Mouse (Mus musculus): ENCODE data around the gene Rpl36. TPM values are rescaled to one million over a fixed set of nuclear protein-coding genes. Genes with fewer than 3 reads are reported as not detected.
"Not testable (repeated sequence)": the region's sequence is repeated elsewhere in the genome, so short reads cannot be mapped to it uniquely, and the experiment has no call there.

The Rpl36 gene
- polyA plus RNA-seq, 1 experiment from 2014 or later, result 1,414 TPM

DNA sequence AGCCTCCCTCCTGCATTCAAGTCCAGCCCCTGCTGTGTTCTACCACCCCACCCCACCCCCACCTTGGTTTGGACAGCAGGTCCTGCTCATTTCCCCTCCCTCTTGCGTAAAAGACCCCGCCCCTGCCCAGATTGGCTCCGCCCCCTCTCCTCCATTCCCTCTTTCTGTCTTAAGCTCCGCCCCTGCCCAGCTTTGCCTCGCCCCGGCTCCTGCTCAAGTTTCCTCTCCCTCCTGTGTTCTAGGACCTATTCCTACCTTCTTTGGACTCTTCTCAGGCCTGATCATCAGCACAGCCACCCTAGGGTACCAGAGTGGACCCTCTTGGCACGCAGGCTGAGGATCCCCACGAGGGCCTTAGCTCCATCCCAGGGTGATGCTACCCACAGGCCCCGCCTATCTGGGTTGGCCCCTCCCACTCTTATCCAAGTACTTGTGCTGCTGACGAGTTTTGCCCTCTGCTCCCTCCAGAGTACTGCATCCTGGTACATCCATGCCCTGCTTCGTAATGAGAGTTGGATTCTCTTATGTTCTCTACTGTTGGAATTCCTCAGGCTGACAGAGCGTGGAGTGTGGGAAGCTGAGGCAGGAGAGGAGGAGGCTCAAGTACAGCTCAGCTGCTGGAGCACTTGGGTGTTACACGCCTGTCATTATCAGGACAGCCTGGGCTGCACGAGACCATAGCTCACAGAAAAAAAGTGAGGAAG lies 1.2 kb upstream of the Rpl36 start:
- Histone ChIP-seq H3K36me3 (ENCODE audit: control insufficient read depth, insufficient read depth, low read length) (peaks cover 9% of the 10 kb centered on the region), H3K9me3 (replicated peaks; ENCODE audit: control insufficient read depth, low read length) (no peaks in the 10 kb centered on the region), H3K27me3 (ENCODE audit: control insufficient read depth, insufficient read depth, low read length) (no peaks in the 10 kb centered on the region), H3K4me3 (ENCODE audit: low read depth, low read length) (peak overlapping the region; percentile 21; the same call in 1 of the 2 replicates), H3K4me1 (ENCODE audit: control insufficient read depth, insufficient read depth, low read length) (peaks cover 31% of the 10 kb centered on the region), H3K4me2 (peak overlapping the region; percentile 40), H3K27ac (ENCODE audit: low read depth, low read length) (no peak overlapping the region), H3K9ac (ENCODE audit: low read depth, low read length) (no peak overlapping the region)
- 0 out of 2 replicates have a peak, but pooled peaks have one; percentile 8 for ATAC-seq (replicated peaks; ENCODE audit: insufficient number of reproducible peaks, low FRiP score, low TSS enrichment)
- 10% methylated on average over 14 of the region's 14 CpGs for WGBS (ENCODE audit: insufficient replicate concordance)

DNA sequence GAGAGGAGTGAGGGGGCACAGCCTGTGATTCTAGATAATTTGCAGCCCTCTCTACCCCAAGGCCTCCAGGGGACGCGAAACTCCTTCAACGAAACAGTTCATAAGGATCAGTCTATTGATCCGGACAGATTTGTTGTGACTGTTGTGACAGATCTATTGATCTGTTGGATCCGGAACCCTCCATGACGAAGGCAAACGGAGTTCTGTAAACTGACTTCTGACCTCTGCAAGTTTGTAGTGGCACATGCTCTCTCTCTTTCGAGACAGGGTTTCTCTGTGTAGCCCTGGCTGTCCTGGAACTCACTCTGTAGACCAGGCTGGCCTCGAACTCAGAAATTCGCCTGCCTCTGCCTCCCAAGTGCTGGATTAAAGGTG lies 664 bp upstream of the Rpl36 start:
- H3K9ac ChIP-seq (ENCODE audit: low read depth, low read length); ATAC-seq (replicated peaks; ENCODE audit: insufficient number of reproducible peaks, low FRiP score, low TSS enrichment); H3K27ac ChIP-seq (ENCODE audit: low read depth, low read length); H3K9me3 ChIP-seq (replicated peaks; ENCODE audit: control insufficient read depth, low read length); H3K27me3 ChIP-seq (ENCODE audit: control insufficient read depth, insufficient read depth, low read length); H3K4me2 ChIP-seq; H3K4me3 ChIP-seq (ENCODE audit: low read depth, low read length): not testable (repeated sequence)
- 68% methylated on average over 10 of the region's 10 CpGs for WGBS (ENCODE audit: insufficient replicate concordance)
- peaks cover 31% of the 10 kb centered on the region for H3K4me1 ChIP-seq (ENCODE audit: control insufficient read depth, insufficient read depth, low read length)
- peaks cover 11% of the 10 kb centered on the region for H3K36me3 ChIP-seq (ENCODE audit: control insufficient read depth, insufficient read depth, low read length)

DNA sequence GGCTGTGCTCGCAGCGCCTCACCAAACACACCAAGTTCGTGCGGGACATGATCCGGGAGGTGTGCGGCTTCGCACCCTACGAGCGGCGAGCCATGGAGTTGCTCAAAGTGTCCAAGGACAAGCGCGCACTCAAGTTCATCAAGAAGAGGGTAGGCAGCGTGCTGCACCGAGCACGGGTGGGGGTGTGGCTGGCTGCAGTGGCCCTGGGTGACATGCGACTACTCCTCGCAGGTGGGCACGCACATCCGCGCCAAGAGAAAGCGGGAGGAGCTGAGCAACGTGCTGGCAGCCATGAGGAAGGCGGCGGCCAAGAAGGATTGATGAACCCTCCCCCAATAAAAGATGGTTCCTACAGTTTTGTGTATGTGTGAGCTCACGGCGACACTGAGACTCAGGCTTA lies 677 bp downstream of the Rpl36 start:
- not testable (repeated sequence) for ATAC-seq (replicated peaks; ENCODE audit: insufficient number of reproducible peaks, low FRiP score, low TSS enrichment); H3K27me3 ChIP-seq (ENCODE audit: control insufficient read depth, insufficient read depth, low read length); H3K9me3 ChIP-seq (replicated peaks; ENCODE audit: control insufficient read depth, low read length)
- Histone ChIP-seq H3K4me2 (peak overlapping the region; percentile 82), H3K27ac (ENCODE audit: low read depth, low read length) (peak overlapping the region; percentile 88), H3K4me1 (ENCODE audit: control insufficient read depth, insufficient read depth, low read length) (peaks cover 21% of the 10 kb centered on the region), H3K36me3 (ENCODE audit: control insufficient read depth, insufficient read depth, low read length) (peaks cover 15% of the 10 kb centered on the region), H3K4me3 (ENCODE audit: low read depth, low read length) (peak overlapping the region; percentile 75), H3K9ac (ENCODE audit: low read depth, low read length) (peak overlapping the region; percentile 95)
- WGBS (ENCODE audit: insufficient replicate concordance), result 1% methylated on average over 26 of the region's 26 CpGs

DNA sequence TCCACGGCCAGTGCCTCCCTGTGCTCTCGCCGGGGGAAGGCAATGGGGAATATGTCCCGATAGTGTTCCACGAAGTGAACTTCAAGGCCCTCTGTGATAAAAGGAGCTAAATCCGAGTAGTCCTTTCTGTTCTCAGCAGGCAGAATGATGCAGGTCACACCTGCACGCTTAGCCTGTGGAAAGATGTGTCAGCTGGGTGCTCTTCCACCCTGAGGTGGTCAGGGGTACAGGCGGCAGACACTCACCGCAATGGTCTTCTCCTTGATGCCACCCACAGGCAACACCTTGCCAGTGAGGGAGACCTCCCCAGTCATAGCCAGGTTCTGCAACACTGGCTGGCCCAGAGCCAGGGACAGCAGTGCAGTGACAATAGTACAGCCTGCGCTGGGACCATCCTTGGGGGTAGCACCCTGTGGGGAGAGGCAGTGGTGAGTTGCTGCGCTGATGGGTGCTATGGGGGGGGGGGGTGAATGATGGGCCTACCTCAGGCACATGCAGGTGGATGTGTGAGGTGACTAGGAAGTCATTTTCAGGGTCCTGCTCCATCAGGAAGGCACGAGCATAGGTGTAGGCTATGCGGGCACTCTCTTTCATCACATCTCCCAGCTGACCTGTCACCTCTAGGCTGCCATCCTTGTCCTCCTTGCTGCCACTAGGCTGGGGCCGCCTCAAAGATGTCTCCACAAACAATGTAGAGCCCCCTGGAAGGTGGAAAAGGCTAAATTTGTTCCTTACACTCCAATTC lies 1.3 kb downstream of the Rpl36 start:
- H3K4me1 ChIP-seq (ENCODE audit: control insufficient read depth, insufficient read depth, low read length), result peaks cover 21% of the 10 kb centered on the region
- no peak overlapping the region for H3K27ac ChIP-seq (ENCODE audit: low read depth, low read length)

DNA sequence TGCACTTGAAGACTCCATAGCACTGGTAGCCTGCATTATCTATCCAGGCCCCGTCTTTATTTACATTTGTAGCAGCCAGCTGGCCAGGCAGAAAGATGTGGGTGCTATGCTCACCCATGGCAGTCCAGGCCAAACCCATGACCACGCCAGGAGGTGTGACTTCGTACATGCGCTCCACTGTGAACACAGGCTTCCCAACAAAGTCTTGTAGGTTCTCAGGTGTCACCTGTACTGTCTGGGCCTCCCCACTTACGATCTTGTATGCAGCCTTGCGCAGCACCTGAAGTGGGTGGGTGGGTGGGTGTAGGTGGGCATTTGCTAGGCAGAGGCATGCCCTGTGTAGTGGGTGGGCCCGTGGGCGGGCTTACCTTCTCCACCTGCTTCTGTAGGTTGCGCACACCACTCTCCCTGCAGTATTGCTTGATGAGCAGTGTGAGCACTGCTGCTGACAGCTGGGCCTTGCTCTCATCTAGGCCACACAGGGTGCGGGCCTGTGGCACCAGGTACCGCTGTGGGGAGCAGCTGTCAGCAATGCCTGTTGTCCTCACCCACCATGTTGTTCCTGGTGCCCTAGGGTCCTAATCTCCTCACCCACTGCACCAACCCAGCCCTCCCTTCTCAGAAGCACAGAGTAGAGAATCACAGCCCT lies 2.0 kb downstream of the Rpl36 start:
- Histone ChIP-seq H3K27ac (ENCODE audit: low read depth, low read length) (no peak overlapping the region), H3K4me1 (ENCODE audit: control insufficient read depth, insufficient read depth, low read length) (peaks cover 20% of the 10 kb centered on the region), H3K4me2 (peak overlapping the region; percentile 82), H3K4me3 (ENCODE audit: low read depth, low read length) (no peak overlapping the region), H3K9ac (ENCODE audit: low read depth, low read length) (peak overlapping the region; percentile 95), H3K9me3 (replicated peaks; ENCODE audit: control insufficient read depth, low read length) (no peaks in the 10 kb centered on the region), H3K36me3 (ENCODE audit: control insufficient read depth, insufficient read depth, low read length) (peaks cover 25% of the 10 kb centered on the region), H3K27me3 (ENCODE audit: control insufficient read depth, insufficient read depth, low read length) (no peaks in the 10 kb centered on the region)
- WGBS (ENCODE audit: insufficient replicate concordance), result 82% methylated on average over 11 of the region's 11 CpGs
- ATAC-seq (replicated peaks; ENCODE audit: insufficient number of reproducible peaks, low FRiP score, low TSS enrichment), result no peak

More for the DNA sequence above, 1.3 kb downstream of the Rpl36 start:
- 32% methylated on average over 14 of the region's 14 CpGs for WGBS (ENCODE audit: insufficient replicate concordance)
- Histone ChIP-seq H3K27me3 (ENCODE audit: control insufficient read depth, insufficient read depth, low read length) (no peaks in the 10 kb centered on the region), H3K4me2 (peak overlapping the region; percentile 82), H3K9ac (ENCODE audit: low read depth, low read length) (peak overlapping the region; percentile 95), H3K9me3 (replicated peaks; ENCODE audit: control insufficient read depth, low read length) (no peaks in the 10 kb centered on the region), H3K4me3 (ENCODE audit: low read depth, low read length) (peak overlapping the region; percentile 75), H3K36me3 (ENCODE audit: control insufficient read depth, insufficient read depth, low read length) (peaks cover 19% of the 10 kb centered on the region)
- no peak for ATAC-seq (replicated peaks; ENCODE audit: insufficient number of reproducible peaks, low FRiP score, low TSS enrichment)

DNA sequence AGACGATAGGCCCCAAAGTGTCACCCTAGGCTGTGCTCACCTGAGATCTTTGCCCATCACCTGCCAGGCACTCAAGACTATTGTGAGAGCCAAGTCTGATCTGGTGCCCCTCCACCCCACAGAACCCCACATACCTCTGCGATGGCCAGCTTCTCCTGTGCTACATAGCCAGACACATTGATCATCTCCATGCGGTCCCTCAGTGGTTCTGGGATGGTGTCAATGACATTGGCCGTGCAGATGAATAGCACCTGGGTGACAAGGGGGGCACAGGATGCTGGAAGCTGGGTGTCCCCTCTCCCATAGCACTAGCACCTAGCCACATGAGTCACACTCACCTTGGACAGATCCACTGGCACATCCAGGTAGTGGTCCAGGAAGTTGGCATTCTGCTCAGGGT lies 2.6 kb downstream of the Rpl36 start:
- Histone ChIP-seq H3K4me1 (ENCODE audit: control insufficient read depth, insufficient read depth, low read length) (peaks cover 16% of the 10 kb centered on the region), H3K27me3 (ENCODE audit: control insufficient read depth, insufficient read depth, low read length) (no peaks in the 10 kb centered on the region), H3K4me3 (ENCODE audit: low read depth, low read length) (no peak overlapping the region), H3K27ac (ENCODE audit: low read depth, low read length) (no peak overlapping the region), H3K36me3 (ENCODE audit: control insufficient read depth, insufficient read depth, low read length) (peaks cover 30% of the 10 kb centered on the region), H3K9me3 (replicated peaks; ENCODE audit: control insufficient read depth, low read length) (no peaks in the 10 kb centered on the region), H3K4me2 (no peak overlapping the region; the same call in 1 of the 2 replicates), H3K9ac (ENCODE audit: low read depth, low read length) (no peak overlapping the region)
- no peak for ATAC-seq (replicated peaks; ENCODE audit: insufficient number of reproducible peaks, low FRiP score, low TSS enrichment)
- 89% methylated on average over 4 of the region's 4 CpGs for WGBS (ENCODE audit: insufficient replicate concordance)

DNA sequence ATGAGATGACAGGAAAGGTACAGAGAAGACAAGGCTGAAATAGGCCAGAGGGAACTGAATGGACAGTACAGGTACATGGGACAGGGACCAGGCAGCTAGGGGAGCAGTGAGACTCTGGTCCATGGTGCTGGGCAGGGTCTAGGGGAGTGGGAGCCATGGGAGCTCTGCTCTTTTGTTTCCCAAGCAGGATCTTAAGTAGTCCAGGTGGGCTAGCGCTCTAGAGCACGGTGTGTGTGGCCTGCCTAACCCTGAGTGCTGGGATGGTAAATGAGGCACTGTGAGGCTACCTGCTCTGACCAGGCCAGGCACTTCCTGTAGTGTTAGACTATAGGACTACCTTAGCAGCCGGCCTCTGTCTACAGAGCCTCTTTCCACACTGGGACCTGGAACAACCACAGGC lies 3.5 kb downstream of the Rpl36 start:
- Histone ChIP-seq H3K36me3 (ENCODE audit: control insufficient read depth, insufficient read depth, low read length) (peaks cover 36% of the 10 kb centered on the region), H3K9me3 (replicated peaks; ENCODE audit: control insufficient read depth, low read length) (no peaks in the 10 kb centered on the region)

DNA sequence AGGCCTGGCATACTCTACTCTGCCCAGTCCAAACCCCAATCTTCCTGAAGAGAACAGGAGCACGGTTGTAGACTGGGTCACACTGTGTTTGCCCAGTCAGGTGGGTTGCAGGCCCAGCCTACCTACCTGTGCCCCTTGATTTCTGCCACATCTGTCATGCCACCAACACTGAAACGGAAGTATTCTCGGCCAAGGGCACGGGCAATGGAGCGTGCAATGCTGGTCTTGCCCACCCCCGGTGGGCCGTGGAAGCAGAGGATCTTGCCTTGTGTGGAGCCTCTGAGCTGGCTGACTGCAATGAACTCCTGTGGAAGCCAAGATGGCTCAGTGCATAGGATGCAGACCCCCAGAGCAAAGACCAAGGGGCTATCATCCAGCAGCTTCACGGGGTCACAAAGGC lies 4.4 kb downstream of the Rpl36 start:
- Histone ChIP-seq H3K4me3 (ENCODE audit: low read depth, low read length) (no peak overlapping the region), H3K4me1 (ENCODE audit: control insufficient read depth, insufficient read depth, low read length) (peaks cover 12% of the 10 kb centered on the region), H3K27ac (ENCODE audit: low read depth, low read length) (no peak overlapping the region), H3K9me3 (replicated peaks; ENCODE audit: control insufficient read depth, low read length) (no peaks in the 10 kb centered on the region), H3K27me3 (ENCODE audit: control insufficient read depth, insufficient read depth, low read length) (no peaks in the 10 kb centered on the region), H3K4me2 (no peak overlapping the region), H3K9ac (ENCODE audit: low read depth, low read length) (no peak overlapping the region), H3K36me3 (ENCODE audit: control insufficient read depth, insufficient read depth, low read length) (peaks cover 37% of the 10 kb centered on the region)
- no peak for ATAC-seq (replicated peaks; ENCODE audit: insufficient number of reproducible peaks, low FRiP score, low TSS enrichment)
- WGBS (ENCODE audit: insufficient replicate concordance), result 86% methylated on average over 8 of the region's 8 CpGs

More for the DNA sequence above, 3.5 kb downstream of the Rpl36 start:
- no peak overlapping the region for H3K4me2 ChIP-seq
- H3K4me1 ChIP-seq (ENCODE audit: control insufficient read depth, insufficient read depth, low read length), result peaks cover 13% of the 10 kb centered on the region
- H3K27me3 ChIP-seq (ENCODE audit: control insufficient read depth, insufficient read depth, low read length), result no peaks in the 10 kb centered on the region
- no peak overlapping the region for H3K27ac ChIP-seq (ENCODE audit: low read depth, low read length)
- H3K4me3 ChIP-seq (ENCODE audit: low read depth, low read length), result no peak overlapping the region
- no peak overlapping the region for H3K9ac ChIP-seq (ENCODE audit: low read depth, low read length)
- ATAC-seq (replicated peaks; ENCODE audit: insufficient number of reproducible peaks, low FRiP score, low TSS enrichment), result no peak
- WGBS (ENCODE audit: insufficient replicate concordance), result 90% methylated on average over 3 of the region's 3 CpGs

All from heart, embryonic 11.5 days (tissue).